Mouse (Mus musculus): ENCODE results near the gene Fkbpl. TPM values are rescaled to one million over a fixed set of nuclear protein-coding genes. Genes with fewer than 3 reads are reported as not detected.
A peak's percentile ranks its signal among the peaks of the same experiment; 100 is the strongest.

The Fkbpl gene
- total RNA-seq, 4 experiments from 2014 or later, result 5.3 to 9.4 (median 8.9) TPM

DNA sequence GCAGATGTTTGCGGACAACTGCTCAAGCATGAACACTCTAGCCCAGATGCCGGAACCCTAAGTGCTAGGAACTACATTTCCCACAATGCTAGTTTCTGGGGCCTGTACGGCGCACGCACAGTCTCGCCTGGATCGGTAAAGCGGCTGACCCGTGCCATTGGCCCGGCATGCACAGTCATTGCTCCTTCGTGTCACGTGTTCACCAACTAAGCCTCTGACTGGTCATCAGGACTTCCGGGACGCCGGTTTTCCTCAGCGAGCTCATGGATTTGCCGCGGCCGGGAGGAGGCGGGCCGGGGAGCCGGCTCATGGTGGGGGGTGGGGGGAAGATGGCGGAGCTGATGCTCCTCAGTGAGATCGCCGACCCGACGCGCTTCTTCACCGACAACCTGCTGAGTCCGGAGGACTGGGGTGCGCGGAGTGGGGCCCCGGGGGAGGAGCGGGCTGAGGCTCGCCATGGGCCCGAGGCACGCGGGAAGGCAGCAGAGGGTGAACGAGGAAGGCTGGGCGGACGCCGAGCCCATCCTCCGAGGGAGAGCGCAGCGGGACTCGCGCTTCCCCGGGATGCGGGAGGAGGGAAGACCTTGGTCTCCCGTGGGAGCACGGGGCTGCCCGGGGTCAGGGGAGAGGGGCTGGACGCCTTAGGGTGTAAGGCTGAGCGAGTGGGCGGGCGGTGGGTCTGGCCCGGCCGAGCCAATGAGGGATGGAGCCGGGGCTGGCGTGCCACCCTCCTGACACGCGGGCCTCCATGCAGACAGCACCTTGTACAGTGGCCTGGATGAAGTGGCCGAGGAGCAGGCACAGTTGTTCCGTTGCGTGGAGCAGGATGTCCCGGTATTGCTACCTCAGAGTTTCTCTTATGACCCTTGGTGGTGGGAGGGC, 2.6 kb downstream of the Fkbpl start, which contains the start of gene Atf6b:
Atf6b (plus strand) TSS at position 241 of the 882 bp plus-strand sequence.
- peak; percentile 92 to 96 for DNase-seq (ENCODE audit: low spot score in 2 of 2)

DNA sequence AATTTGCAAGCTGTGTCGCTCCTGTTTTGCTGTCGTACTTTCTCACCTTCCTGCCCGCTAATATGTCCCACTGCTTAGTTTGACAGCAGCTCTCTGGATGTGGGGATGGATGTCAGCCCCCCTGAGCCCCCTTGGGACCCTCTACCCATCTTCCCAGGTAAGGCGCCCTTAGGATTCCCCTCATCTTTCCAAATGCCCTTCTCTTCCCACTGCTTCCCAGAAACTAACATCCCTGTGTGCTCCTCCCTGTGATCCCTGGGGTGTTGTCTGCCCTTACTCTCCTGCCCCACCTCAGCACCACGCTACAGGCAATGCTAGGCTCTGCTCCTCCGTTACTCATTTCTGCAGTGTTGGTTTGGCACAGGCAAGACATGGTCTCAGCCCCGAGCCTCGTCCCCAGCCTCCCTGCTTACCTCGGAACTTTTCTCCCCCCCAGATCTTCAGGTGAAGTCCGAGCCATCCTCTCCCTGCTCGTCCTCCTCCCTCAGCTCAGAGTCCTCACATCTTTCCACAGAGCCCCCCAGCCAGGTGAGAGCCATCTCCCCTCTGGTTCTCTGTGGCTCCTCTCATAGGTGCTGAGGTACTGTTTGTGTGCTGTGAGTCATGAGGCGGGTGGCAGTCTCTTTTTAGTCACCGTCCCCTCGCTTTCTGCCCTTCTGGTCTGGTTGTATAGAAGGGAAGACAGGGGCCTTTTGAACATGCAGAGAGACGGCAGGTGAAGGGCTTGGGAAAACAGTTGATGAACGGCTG, 3.8 kb downstream of the Fkbpl start:
- DNase-seq (ENCODE audit: low spot score in 2 of 2), result no peak

DNA sequence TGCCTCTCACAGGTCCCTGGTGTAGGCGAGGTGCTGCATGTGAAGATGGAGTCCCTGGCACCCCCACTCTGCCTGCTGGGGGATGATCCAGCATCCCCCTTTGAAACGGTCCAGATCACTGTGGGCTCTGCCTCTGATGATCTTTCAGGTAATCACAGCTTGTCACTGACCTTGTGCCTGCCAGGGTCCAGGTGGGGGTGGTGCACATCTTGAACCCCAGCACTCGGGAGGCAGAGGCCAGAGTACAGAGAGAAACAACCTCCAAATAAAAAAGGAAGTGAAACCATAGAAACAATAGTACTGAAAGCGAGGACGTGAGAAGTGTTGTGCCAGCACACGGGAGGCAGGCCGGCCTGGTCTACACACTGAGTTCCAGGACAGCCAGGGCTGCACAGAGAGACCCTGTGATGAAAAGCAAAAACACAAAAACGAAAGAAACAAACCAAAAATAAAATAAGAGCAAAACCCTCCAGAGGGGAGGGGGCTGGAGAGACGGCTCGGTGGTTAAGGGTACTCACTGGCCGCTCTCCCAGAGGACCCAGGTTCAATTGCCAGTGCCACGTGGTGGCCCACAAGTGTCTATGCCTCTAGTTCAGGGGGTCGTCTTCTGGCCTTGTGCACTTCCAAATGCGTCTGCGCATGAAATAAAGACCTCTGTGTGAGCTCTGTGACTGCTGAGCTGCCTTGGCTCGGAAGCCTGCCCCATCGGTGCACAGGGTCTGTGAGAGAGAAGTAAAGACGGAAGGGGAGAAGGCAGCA, 4.7 kb downstream of the Fkbpl start:
- no peak for DNase-seq (ENCODE audit: low spot score in 2 of 2)

DNA sequence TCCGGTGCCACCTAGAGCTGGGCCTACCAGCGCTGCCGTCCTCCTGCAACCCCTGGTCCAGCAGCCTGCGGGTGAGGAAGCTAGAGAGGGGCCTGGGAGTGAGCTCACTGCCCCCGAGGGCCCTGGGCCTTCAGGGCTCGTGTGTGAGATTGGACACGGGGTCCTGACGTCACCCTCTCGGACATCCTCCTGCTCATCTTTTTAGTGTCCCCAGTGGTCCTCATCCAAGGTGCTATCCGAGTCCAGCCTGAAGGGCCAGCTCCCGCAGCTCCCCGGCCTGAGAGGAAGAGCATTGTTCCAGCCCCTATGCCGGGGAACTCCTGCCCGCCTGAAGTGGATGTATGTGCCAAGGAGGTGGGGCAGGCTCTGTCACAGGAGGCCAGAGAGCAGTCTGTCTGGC, 6.2 kb downstream of the Fkbpl start:
- DNase-seq (ENCODE audit: low spot score in 2 of 2), result no peak

DNA sequence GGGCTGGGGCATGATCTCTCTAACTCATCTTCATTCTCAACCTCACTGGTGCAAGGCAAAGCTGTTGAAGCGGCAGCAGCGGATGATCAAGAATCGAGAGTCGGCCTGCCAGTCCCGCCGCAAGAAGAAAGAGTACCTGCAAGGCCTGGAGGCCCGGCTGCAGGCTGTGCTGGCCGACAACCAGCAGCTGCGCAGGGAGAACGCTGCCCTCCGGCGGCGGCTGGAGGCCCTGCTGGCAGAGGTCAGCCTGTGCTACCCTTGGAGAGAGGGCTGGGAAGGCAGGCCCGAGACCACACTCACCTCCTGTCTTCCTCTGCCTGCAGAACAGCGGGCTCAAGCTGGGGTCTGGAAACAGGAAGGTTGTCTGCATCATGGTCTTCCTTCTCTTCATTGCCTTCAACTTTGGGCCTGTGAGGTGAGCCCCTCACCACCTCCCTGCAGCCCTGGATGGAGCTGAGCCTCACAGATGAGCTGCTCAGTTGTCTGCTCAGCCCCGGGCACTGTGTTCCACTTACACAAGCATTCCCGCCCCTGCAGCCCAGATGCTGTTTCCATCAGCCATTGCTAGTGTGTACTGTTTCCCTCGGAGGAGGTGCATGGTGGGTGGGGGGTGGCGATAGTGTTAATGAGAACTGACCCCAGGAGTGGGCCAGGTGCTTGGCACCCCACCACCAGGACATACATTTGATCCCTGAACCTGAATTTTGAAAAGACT, 7.1 kb downstream of the Fkbpl start:
- DNase-seq (ENCODE audit: low spot score in 2 of 2), result no peak

DNA sequence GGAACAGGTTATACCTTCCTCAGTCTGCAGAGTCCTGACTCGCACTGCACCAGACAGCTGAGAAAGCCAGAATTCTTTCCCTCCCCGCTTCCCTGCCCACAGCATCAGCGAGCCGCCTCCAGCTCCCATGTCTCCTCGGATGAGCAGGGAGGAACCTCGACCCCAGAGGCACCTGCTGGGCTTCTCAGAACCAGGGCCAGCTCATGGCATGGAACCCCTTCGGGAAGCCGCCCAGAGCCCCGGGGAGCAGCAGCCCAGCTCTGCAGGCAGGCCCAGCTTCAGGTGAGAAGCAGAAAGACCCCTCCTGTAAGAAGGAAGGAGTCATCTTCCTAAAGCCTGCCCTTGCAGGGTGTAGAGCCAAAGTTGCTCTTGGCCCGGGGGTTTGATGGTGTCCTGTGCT, 8.0 kb downstream of the Fkbpl start:
- DNase-seq (ENCODE audit: low spot score in 2 of 2), result no peak

DNA sequence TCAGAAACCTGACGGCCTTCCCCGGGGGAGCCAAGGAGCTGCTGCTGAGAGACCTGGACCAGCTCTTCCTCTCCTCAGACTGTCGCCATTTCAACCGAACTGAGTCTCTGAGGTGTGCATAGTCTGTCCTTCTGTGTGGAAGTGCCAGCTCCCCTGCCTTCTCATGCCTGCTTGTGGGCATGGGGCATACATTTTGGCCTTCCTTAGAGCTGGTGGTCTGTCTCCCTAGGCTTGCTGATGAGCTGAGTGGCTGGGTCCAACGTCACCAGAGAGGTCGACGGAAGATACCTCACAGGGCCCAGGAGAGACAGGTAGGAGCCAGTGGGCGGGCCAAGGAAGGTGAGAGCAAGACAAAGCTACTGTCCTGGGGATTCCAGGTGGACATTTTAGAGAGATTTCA, 8.4 kb downstream of the Fkbpl start:
- DNase-seq (ENCODE audit: low spot score in 2 of 2), result no peak

DNA sequence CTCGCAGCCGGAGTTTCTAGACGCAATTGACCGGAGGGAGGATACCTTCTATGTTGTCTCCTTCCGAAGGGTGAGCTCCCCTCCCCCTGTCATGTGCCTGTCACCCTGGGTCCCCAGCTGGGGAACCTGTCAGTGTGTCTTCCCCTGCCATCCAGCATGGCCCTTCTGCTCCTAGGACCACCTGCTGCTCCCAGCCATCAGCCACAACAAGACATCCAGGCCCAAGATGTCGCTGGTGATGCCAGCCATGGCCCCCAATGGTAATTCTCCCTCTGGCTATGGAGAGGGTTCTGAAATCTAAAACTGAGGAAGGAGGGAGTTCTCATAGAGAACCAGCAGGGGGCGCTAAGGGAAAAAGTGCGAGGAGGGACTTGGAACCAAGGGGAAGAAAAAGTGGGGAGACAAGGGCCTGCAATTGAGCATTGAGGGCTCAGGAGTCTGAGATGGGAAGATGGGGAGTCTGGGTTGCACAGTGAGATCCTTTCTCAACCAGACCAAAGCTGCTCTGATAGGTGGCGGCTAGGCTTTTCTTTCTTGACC, 9.3 kb downstream of the Fkbpl start:
- DNase-seq (ENCODE audit: low spot score in 2 of 2), result no peak

DNA sequence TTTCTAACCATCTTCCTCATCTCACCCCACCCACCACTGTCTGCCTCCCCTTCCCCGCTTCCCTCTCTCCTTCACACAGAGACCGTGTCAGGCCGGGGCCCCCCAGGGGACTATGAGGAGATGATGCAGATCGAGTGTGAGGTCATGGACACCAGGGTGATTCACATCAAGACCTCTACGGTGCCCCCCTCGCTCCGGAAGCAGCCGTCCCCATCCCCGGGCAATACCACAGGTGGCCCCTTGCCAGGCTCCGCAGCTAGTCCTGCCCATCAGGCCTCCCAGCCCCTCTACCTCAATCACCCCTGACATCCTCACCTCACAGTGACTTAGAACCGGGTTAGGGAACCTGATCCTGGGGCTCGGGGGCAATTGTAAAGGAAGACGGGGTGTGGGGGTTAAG, 9.8 kb downstream of the Fkbpl start:
- no peak for DNase-seq (ENCODE audit: low spot score in 2 of 2)

DNA sequence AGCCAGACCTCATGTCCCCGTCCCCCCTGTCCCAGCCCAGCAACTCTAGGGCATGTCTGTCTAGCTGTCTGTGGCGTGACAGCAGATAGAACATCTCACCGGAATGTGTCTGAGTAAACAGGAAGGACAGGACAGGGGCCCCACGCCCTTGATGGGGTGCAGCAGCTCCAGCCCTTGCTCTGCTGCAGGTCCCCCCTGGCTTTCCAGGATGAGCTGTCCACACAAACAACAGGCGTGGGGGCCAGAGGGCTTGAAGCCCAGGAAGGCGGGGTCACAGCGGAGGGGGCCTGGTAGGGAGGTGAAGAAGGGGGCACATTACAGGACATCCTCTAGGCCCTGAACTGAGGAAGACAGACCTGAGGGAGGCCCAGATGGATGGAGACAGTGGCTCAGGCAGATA, 10.6 kb downstream of the Fkbpl start:
- peak; percentile 59 to 77 for DNase-seq (ENCODE audit: low spot score in 2 of 2)

DNA sequence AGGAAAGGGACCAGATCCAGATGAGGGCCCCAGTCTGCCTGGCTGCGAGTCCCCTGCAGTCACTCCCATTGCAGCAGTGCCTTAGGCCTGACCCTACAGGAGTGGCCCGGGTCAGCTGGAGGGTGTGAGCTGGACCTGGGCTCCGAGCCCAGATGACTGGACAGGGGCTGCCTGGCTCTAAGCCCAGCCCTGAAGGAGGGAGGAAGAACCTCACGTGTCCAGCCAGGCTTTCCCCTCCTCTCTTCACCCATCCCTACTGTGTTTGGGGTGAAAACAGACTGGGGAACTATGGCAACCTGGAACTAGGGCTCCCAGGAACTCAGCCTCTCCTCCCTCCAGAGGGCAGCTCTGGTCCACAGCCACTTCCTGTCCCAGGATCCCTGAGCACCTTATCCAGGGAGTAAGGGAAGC, 11.0 kb downstream of the Fkbpl start:
- peak; percentile 79 to 91 for DNase-seq (ENCODE audit: low spot score in 2 of 2)

DNA sequence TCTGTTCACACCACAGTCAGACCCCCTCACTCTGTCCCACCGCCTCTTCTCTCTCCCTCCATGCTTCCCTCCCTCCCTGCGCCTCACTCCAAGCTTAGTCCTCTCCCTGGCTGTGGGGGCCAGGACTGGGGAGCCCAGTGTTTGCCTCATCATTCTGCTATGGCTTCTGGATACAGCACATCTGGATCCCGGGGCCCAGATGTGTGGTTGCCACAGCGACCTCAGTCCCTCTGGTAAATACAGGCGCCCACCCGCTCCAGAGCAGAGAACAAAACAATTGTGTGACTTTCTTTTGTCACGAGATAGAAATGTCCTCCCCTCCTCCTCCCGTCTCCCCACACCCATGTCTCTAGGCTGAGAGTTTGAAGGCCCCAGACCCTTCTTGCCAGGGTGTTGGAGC, 12.1 kb downstream of the Fkbpl start:
- peak in 1 of 2 experiments; percentile 52 for DNase-seq (ENCODE audit: low spot score in 2 of 2)

DNA sequence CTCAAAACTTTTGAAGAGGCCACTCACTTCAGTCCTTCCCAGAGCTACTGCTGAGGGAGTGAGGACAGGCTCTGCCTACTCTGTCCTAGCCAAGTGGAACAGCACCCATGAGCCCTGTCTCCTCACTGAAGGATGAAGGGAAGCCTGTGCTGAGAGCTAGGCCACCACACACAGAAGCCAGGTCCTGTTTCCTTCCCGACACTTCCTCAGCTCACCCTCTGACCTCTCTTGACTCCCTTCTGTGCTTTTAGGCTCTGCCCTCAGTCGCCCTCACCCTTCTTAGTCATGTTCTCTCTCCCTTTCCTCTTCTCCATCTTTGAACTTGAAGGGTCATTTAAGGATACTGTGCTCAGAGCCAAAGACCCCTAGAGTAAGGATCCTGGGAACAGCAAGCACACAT, 12.7 kb downstream of the Fkbpl start:
- no peak for DNase-seq (ENCODE audit: low spot score in 2 of 2)

DNA sequence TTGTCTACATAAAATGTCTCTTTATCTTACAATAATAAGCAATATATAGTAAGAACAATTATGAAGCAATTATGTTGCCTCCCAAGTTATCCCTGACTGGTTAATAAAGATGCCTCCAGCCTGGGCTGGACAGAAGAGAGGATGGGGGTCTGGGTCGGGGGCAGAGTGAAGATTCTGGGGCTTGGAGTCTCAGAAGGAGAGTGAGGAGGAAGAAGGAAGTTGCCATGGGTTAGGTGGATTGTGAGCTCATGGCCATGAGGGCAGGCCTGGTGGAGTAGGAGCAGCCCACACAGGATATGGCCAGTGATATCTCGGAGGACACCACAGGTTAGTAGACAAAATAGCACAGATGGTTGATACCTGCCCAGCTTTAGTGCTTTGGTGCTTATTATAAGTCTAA, 13.6 kb downstream of the Fkbpl start:
- no peak for DNase-seq (ENCODE audit: low spot score in 2 of 2)

DNA sequence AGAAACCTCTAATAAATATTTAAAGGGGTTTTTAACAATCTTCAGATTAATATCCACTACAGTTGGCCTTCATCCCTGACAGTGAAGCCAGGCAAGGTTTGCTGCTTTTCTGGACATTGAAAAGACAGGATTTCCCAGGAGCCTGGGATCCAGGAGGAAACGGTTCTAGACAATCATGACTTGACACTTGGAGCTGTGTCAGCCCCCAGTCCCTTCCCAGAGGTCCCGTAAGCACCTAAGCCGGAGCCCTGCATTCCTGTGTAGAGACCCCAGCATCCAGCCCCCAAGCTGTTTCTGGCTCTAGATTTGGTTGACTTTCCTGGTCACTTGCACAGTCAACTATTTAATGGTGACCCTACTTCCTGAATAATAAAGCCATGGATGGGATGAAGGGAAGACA, 14.0 kb downstream of the Fkbpl start:
- DNase-seq (ENCODE audit: low spot score in 2 of 2), result no peak

DNA sequence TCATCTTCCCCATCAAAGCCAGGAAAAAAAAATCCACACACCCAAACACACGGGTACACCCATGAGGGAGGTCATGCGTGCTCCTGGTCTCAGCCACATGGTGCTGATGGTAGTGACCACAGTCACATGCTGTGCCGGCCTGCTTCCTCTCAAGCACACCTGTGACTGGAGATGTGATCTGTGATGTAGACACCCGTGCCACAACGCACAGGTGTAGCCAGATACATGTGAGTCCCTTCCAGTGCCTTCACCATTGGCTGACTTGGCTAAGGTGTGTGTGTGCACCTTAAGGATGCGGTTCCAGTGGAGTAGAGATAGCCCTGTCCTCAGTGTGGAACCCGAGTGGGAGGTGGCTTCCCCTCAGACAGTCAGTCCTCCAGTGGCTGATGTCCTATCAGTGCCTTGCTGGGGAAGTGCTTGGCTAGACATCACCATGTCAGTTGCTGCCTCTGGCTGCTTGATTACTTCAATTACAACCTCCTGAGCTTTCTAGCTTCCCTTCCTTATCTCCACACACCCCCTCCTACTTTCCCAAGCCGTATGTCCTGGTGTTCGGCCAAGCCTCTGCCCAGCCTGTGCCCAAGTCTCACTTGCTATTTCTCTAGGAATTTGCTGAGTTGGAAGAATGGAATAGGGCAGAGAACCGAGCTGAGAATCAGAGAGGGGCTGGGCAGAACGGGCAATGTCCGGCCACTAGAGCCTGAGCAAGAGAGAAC, 14.8 kb downstream of the Fkbpl start:
- no peak for DNase-seq (ENCODE audit: low spot score in 2 of 2)

DNA sequence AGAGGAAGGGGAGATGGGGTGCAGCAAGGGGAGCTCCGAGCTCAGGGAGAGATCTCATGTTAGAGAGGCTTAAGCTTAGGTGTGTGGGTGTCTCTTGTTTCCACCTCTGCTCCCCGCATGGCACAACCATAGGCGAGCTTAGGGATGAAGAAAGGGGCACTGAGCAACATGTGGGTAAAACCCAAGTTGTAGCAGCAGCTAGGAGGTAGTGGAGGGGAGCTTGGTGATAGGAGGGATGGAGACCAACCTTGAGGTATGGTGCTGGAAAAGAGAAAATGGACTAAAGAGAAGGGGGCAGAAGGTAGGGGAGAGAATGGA, 15.3 kb downstream of the Fkbpl start:
- DNase-seq (ENCODE audit: low spot score in 2 of 2), result no peak

DNA sequence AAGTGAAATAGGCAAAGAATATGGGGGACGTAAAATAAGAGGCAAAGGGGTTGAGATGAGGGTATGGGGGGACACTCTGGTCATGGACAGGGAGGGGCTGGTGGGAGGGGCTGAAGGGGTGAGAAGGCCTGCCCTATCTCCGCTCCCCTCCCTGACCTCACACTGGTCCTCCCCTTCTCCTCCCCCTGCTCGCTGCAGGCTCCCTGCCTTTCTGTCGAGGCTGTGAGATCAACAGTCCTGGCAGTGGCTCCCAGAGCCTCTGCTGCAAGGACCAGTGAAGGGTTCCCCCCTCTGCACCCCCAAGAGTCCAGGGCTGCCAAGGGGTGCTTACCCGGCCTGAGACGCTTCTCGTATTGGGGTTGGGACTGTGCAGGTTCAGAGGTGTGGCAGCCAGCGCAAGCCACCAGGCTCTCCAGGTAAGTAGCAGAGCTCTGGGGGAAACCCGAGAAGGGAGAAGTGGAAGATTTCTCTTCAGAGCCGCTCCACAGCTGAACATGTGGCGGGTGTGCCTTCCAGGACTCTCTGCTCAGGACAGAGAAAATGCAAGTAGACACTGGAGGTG, 15.8 kb downstream of the Fkbpl start:
- DNase-seq (ENCODE audit: low spot score in 2 of 2), result peak in 1 of 2 experiments; percentile 41

DNA sequence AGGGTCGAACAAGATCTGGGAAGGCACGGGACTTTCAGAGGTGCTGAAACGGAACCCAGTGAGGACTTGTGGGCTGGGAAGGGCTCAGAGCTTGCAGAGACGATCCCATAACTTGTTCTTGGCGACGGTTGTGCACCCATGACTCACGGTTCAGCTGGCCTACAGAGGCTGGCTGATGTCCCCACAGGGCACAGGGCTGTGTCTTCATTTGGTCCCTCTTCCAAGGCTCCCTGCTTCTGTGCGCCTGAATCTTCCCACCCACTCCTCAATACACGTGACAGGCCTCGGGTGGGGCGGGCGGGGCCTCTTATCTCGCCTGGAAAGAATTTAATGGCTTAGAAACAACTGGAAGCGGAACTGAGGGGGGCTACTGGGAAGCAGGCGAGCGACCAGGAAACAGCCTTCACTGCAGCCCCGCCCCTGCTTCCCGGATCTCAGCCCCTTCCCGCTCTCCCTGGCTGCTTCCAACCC, 16.6 kb downstream of the Fkbpl start:
- peak; percentile 53 to 64 for DNase-seq (ENCODE audit: low spot score in 2 of 2)

DNA sequence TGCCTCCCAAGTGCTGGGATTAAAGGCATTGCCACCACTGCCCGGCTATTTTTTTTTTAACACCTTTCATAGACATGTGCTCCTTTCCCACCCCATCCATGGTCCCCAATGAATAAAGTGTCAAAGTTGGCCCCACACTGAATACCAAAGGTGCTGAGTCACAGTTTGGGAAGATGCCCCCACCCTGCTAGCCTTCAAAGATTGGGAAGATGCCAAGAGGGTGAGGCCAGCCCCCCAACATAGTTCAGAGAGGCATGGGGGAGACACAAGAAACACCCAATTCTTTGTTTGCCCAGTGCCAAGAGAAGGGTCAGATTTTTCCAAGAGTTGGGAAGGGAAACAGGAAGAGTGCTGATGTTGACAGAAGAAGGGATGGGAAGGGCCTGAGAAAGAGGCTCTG, 17.9 kb downstream of the Fkbpl start:
- DNase-seq (ENCODE audit: low spot score in 2 of 2), result no peak

Measured in gastrocnemius, adult 8-10 months (tissue).